Mouse (Mus musculus) monocyte, adult 5-6 weeks (primary cell): ENCODE measurements around the gene Gnrhr. TPM values are rescaled to one million over a fixed set of nuclear protein-coding genes. Genes with fewer than 3 reads are reported as not detected.

Source experiments
- ATAC-seq: fragments of 153-309, 156-312 bp; replicated peaks from 2 replicates; pipeline ENCODE4 v1.8.0; 2017; ENCODE audit warnings: mild to moderate bottlenecking; ENCODE audit not compliant: low TSS enrichment, insufficient number of reproducible peaks, severe bottlenecking, poor library complexity, low FRiP score
- total RNA-seq: library from RNA; stranded (forward); fragments of 200-1000, 200-491, 200-594 nt; gene quantifications from 3 replicates; pipeline ENCODE4 v1.2.3, GENCODE M21; 2017

Gnrhr gene
- total RNA-seq: not detected in 3 replicates

DNA sequence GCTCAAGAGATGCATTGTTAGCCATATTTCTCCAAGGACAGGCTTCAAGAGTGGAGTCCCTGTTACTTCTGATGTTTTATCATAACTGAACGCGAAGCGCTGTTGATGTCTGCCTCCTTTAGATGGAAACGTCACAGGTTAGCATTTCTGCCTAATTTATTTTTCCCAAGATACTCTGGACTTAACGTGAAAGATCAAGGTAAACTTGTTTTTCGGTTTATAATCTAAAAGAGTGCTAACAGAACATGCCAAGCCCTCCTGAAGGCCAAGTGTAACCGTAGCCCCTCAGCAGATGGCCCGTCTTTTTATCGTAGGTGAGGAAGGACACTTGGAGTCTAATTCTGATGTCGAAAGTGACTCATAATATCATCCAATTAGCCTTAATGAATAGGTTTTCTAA, at the start of gene Gnrhr:
Gene Gnrhr (minus strand): TSS at position 101 of the 400 bp plus-strand sequence.
- no peak for ATAC-seq

- ATAC-seq: no peak
These were observed 48.9 kb upstream of the Gnrhr start for GRCm38 (mm10) chr5:86246559-86246958.

GRCm38 (mm10) chr5:86244880-86245279, 47.2 kb upstream of the Gnrhr start:
- ATAC-seq: no peak

DNA sequence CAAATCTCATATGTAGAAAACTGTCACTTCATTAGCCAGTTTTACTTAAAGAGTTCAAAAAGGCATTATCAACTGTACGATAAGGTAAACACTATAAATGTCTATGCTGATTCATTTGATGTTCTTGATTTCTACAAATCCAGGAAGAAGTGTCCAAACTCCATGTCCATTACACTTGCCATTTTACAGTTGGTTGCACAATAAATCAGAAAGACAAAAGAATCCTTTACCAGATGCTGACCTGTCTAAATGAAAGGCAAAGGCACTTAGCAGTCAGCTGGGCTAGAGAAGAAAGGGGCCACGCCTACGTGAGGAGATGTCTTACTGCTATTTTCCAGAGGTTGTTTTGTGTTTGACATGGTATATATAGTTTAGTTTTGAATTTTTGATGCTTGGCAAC, 46.6 kb upstream of the Gnrhr start:
- no peak for ATAC-seq

GRCm38 (mm10) chr5:86227156-86227853, 29.6 kb upstream of the Gnrhr start:
- no peak for ATAC-seq

GRCm38 (mm10) chr5:86191356-86191755, 6.3 kb downstream of the Gnrhr start:
- ATAC-seq: no peak

GRCm38 (mm10) chr5:86190770-86191169, 6.9 kb downstream of the Gnrhr start:
- ATAC-seq: 0 out of 2 replicates have a peak, but pooled peaks have one; percentile 62

- ATAC-seq: peak; percentile 34
These were observed 7.4 kb downstream of the Gnrhr start for GRCm38 (mm10) chr5:86190290-86190689.

GRCm38 (mm10) chr5:86187441-86187840, 10.3 kb downstream of the Gnrhr start:
- ATAC-seq: no peak

DNA sequence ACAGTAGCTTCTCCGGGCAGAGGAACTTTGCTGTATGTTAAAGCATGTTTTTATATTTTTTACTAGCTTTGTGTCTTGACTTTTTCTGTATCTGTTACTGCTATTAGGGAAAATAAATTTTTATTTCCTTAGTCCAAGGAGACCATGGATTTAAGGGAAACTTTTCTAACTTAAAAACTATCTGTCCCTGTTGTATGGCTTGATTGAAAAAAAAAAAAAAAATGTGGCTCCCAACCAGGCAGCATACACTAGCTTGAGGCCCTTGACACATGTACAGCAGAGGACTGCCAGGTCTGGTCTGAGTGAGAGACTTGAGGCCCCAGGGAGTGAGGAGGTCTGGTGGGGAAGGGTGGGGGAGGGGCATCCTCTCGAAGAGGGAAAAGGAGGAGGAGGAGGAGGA, 23.9 kb downstream of the Gnrhr start:
- ATAC-seq: no peak

DNA sequence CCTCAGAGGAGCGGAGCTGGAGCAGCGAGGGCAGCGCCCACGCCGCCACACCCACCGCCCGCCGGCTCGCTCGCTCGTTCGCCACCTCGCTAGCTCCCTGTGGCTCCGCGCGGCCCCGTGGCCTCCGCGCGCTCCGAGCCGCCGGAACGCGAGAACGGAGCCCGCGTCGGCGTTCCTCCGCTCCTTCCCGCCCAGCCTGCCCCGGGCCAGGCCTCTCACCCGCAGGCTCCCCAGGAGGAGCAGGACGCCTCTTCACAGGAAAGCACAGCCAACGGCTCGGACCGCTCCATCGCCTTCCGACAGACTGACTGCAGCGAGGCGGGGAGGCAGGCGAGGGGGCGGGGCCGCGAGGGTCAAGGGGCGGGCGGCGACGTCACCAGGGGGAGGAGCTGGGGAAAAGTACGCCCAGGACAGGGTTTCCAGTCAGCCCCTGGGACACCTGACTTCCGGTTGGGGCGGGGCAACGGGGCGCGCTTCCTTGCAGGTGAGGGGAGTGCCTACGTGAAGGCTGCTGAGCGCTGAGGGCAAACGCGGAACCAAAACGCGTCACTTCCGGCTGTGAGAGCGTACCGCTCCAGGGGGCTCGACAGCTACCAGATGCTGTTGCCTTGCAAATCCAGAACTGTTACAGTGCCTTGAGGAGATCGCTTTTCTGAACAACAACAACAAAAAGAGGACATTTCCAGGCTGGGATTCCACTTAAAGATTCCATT, 25.1 kb downstream of the Gnrhr start, which contains the start of gene Uba6:
Gene Uba6 (minus strand): TSS at position 355 of the 713 bp plus-strand sequence.
- peak; percentile 99 for ATAC-seq

- 0 out of 2 replicates have a peak, but pooled peaks have one; percentile 7 for ATAC-seq
These were observed 25.6 kb downstream of the Gnrhr start for GRCm38 (mm10) chr5:86172088-86172448.

Other genes starting within 250 kb of the Gnrhr start
- 17.4 to 34.1 TPM (median 19.4 TPM) in 3 replicates for gene Cenpc1, start 132.3 kb downstream of the Gnrhr start, total RNA-seq
- 288 to 327 TPM (median 322 TPM) in 3 replicates for gene Stap1, start 126.2 kb downstream of the Gnrhr start, total RNA-seq
- gene Uba6, start 25.1 kb downstream of the Gnrhr start, total RNA-seq: 18.7 to 22.7 TPM (median 21.5 TPM) in 3 replicates
- not detected in 3 replicates for gene Tmprss11c, start 91.4 kb upstream of the Gnrhr start, total RNA-seq
- gene Tmprss11d, start 175.5 kb upstream of the Gnrhr start, total RNA-seq: not detected in 3 replicates